ENCODE assay signal across 26 mouse cellular contexts in genomic region chr7:52015180-52015579, GRCm38 (mm10). TPM values are rescaled to one million over a fixed set of nuclear protein-coding genes. Genes with fewer than 3 reads are reported as not detected.
A peak's percentile ranks its signal among the peaks of the same experiment; 100 is the strongest.
DNase-seq lines count a peak whose midpoint lies in the region; ATAC-seq and TF ChIP-seq lines count a peak whose summit lies in the region.
"Had no signal": no experiment of that assay in that cellular context is flagged by ENCODE, and none has a peak within 500 bp of the region (broad histone marks: within the 10 kb centered on the region; RNA-seq: fewer than 3 reads in every experiment).

No protein-coding gene starts in this region.

- no peaks in the 10 kb centered on the region for H3K36me3 ChIP-seq in E14TG2a.4 (ENCODE audit: insufficient read depth, low read length)
- no peaks in the 10 kb centered on the region for H3K36me3 ChIP-seq in hindbrain, embryonic 12.5 days
- H3K36me3 ChIP-seq in forebrain, postnatal 0 days (ENCODE audit: insufficient read depth), result no peaks in the 10 kb centered on the region
- H3K36me3 ChIP-seq: embryonic facial prominence, embryonic 13.5 days; forebrain, embryonic 10.5 days; heart, embryonic 10.5 days; heart, embryonic 15.5 days had no signal

- H3K4me3 ChIP-seq in layer of hippocampus, adult 2 months, result no peak overlapping the region
- no peak overlapping the region for H3K4me3 ChIP-seq in E14TG2a.4 (replicated peaks; ENCODE audit: low read length)
- H3K4me3 ChIP-seq in hindbrain, embryonic 12.5 days, result no peak overlapping the region
- no peak overlapping the region for H3K4me3 ChIP-seq in forebrain, postnatal 0 days (ENCODE audit: low read depth, low read length)
- H3K4me3 ChIP-seq: embryonic facial prominence, embryonic 13.5 days; forebrain, embryonic 10.5 days; heart, embryonic 10.5 days; heart, embryonic 15.5 days had no signal

- no peaks in the 10 kb centered on the region for H3K9me3 ChIP-seq in E14TG2a.4 (ENCODE audit: low read length)
- H3K9me3 ChIP-seq in hindbrain, embryonic 12.5 days (replicated peaks), result no peaks in the 10 kb centered on the region
- H3K9me3 ChIP-seq in forebrain, postnatal 0 days (ENCODE audit: low read length), result no peaks in the 10 kb centered on the region
- H3K9me3 ChIP-seq: embryonic facial prominence, embryonic 13.5 days; forebrain, embryonic 10.5 days; heart, embryonic 10.5 days; heart, embryonic 15.5 days had no signal

- H3K27ac ChIP-seq in layer of hippocampus, adult 2 months, result no peak overlapping the region
- H3K27ac ChIP-seq in hindbrain, embryonic 12.5 days, result no peak overlapping the region
- no peak overlapping the region for H3K27ac ChIP-seq in forebrain, postnatal 0 days (ENCODE audit: low read depth, low read length)
- H3K27ac ChIP-seq: embryonic facial prominence, embryonic 13.5 days; forebrain, embryonic 10.5 days; heart, embryonic 10.5 days; heart, embryonic 15.5 days; hindbrain, embryonic 14.5 days had no signal

- H3K27me3 ChIP-seq in E14TG2a.4 (ENCODE audit: insufficient read depth, low read length), result no peaks in the 10 kb centered on the region
- no peaks in the 10 kb centered on the region for H3K27me3 ChIP-seq in hindbrain, embryonic 12.5 days
- H3K27me3 ChIP-seq in forebrain, postnatal 0 days (ENCODE audit: insufficient read depth, low read length), result no peaks in the 10 kb centered on the region
- H3K27me3 ChIP-seq: embryonic facial prominence, embryonic 13.5 days; heart, embryonic 15.5 days had no signal

- H3K4me1 ChIP-seq in E14TG2a.4 (replicated peaks; ENCODE audit: low read depth, low read length), result no peaks in the 10 kb centered on the region
- no peaks in the 10 kb centered on the region for H3K4me1 ChIP-seq in hindbrain, embryonic 12.5 days
- no peaks in the 10 kb centered on the region for H3K4me1 ChIP-seq in forebrain, postnatal 0 days (ENCODE audit: insufficient read depth)
- H3K4me1 ChIP-seq: embryonic facial prominence, embryonic 13.5 days; forebrain, embryonic 10.5 days; heart, embryonic 10.5 days; heart, embryonic 15.5 days had no signal

- no peak for DNase-seq in layer of hippocampus, adult 2 months (ENCODE audit: low spot score in 2 of 2)
- DNase-seq in layer of hippocampus, postnatal 10 days (ENCODE audit: low spot score in 2 of 2), result no peak
- DNase-seq in R1 (ENCODE audit: low read depth, low spot score), result peak; percentile 16
- no peak for DNase-seq in forebrain, postnatal 0 days
- DNase-seq: adrenal gland, postnatal 14 days; cerebellum, adult 11-12 months; cerebellum, adult 9-11 months; cerebellum, postnatal 36 days; gastrocnemius, postnatal 36 days; heart, adult 18-20 months; heart, postnatal 14 days had no signal

- 91% methylated on average over 1 of the region's 1 CpGs for WGBS in hindbrain, embryonic 12.5 days
- 97% methylated on average over 1 of the region's 1 CpGs for WGBS in forebrain, postnatal 0 days

- H3K4me2 ChIP-seq in hindbrain, embryonic 12.5 days (replicated peaks), result no peak overlapping the region
- no peak overlapping the region for H3K4me2 ChIP-seq in forebrain, postnatal 0 days (ENCODE audit: low read depth)
- H3K4me2 ChIP-seq: embryonic facial prominence, embryonic 13.5 days; heart, embryonic 15.5 days; hindbrain, embryonic 14.5 days had no signal

- peak; percentile 56; the same call in 1 of the 2 replicates for ATAC-seq in megakaryocyte, adult 5-6 weeks (ENCODE audit: poor library complexity, severe bottlenecking)
- ATAC-seq in hindbrain, embryonic 12.5 days (ENCODE audit: low FRiP score), result no peak
- no peak for ATAC-seq in forebrain, postnatal 0 days
- ATAC-seq: activated CD4-positive, CD25-positive, alpha-beta regulatory T cell, adult 4 months; forebrain, embryonic 14.5 days had no signal

- no peak overlapping the region for H3K9ac ChIP-seq in hindbrain, embryonic 12.5 days
- no peak overlapping the region for H3K9ac ChIP-seq in forebrain, postnatal 0 days
- H3K9ac ChIP-seq: embryonic facial prominence, embryonic 13.5 days; heart, embryonic 15.5 days; hindbrain, embryonic 14.5 days had no signal

- TF ChIP-seq CTCF in layer of hippocampus, adult 2 months (conservative IDR thresholded peaks at IDR 0.05), result peak; percentile 30
- TF ChIP-seq CTCF in E14TG2a.4 (conservative IDR thresholded peaks at IDR 0.05; ENCODE audit: low read length), result peak; percentile 11; the same call in 1 of the 2 replicates
- no peak for TF ChIP-seq CTCF in forebrain, postnatal 0 days (IDR thresholded peaks at IDR 0.05; ENCODE audit: low read depth)

RNA-seq across cellular contexts. Expression of gene 1700015G11Rik, which starts 0.3 kb away (rescaled TPM):
- total RNA-seq in layer of hippocampus, adult 2 months (2021), result not detected
- not detected for total RNA-seq in layer of hippocampus, postnatal 10 days (2021)
- total RNA-seq in megakaryocyte, adult 5-6 weeks (2015), result not detected in 2 replicates
- total RNA-seq in megakaryocyte, adult 5-6 weeks (2017), result not detected in 2 replicates
- polyA plus RNA-seq in hindbrain, embryonic 12.5 days (2016; fragmentation: Nextera tagmentation; extraction: Ambion mirVana), result not detected in 2 replicates
- not detected in 2 replicates for total RNA-seq in forebrain, postnatal 0 days (2014; rRNA removed)
- polyA plus RNA-seq in forebrain, postnatal 0 days (2015; fragmentation: Nextera tagmentation; extraction: Ambion mirVana), result not detected in 2 replicates
- total RNA-seq: adrenal gland, adult 18-20 months; adrenal gland, postnatal 14 days; ES-E14; gastrocnemius, adult 8-10 months; gastrocnemius, postnatal 36 days; heart, adult 18-20 months; heart, postnatal 14 days; hematopoietic stem cell, adult 5-6 weeks had no signal
- polyA plus RNA-seq: activated CD4-positive, CD25-positive, alpha-beta regulatory T cell, adult 4 months; C2C12; embryonic facial prominence, embryonic 13.5 days; forebrain, embryonic 10.5 days; forebrain, embryonic 14.5 days; heart, embryonic 10.5 days; heart, embryonic 15.5 days; hindbrain, embryonic 14.5 days had no signal

RNA-seq across cellular contexts. Expression of gene Svip, which starts 9.4 kb away (rescaled TPM):
- total RNA-seq in layer of hippocampus, adult 2 months (2021), result 10 to 100 TPM; 35.2 to 38.2 TPM
- 10 to 100 TPM; 26.0 to 30.6 TPM for total RNA-seq in layer of hippocampus, postnatal 10 days (2021)
- total RNA-seq in megakaryocyte, adult 5-6 weeks (2015), result 27.6 and 27.9 TPM in 2 replicates
- 20.8 and 21.8 TPM in 2 replicates for total RNA-seq in megakaryocyte, adult 5-6 weeks (2017)
- polyA plus RNA-seq in hindbrain, embryonic 12.5 days (2016; fragmentation: Nextera tagmentation; extraction: Ambion mirVana), result 17.2 and 17.9 TPM in 2 replicates
- total RNA-seq in forebrain, postnatal 0 days (2014; rRNA removed), result 20.2 and 22.9 TPM in 2 replicates
- 12.5 and 16.0 TPM in 2 replicates for polyA plus RNA-seq in forebrain, postnatal 0 days (2015; fragmentation: Nextera tagmentation; extraction: Ambion mirVana)
